ENCODE assay signal across 10 mouse cellular contexts in the genomic region with DNA sequence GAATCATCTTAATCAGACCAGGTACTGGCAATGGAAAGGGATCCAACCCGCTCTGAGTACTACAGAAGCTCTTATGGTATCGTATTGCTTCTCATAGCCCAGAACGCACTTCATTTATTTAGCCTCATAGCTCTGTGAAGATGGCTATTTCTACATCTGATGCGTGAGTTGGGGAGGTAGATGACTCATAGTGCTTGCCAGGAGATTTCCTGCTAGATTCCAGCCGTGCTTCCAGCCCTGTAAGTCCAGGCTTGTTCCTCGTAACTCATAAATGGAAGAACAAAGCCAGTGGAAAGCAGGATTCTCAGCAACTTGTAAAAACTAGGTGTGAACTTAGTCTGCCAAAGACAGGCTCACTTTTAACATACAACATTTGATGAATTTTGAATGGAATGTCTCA.
"Had no signal": no experiment of that assay in that cellular context is flagged by ENCODE, and none has a peak within 500 bp of the region (broad histone marks: within the 10 kb centered on the region; RNA-seq: fewer than 3 reads in every experiment).

No protein-coding gene starts in this region.

- DNase-seq: kidney, adult 8-10 months; kidney, postnatal 36 days; layer of hippocampus, adult 9-11 months; layer of hippocampus, postnatal 36 days; left cerebral cortex, postnatal 4 days; lung, adult 18-20 months; retina, postnatal 1 day; thymus, postnatal 4 days had no signal

- ATAC-seq: intestine, postnatal 0 days; midbrain, embryonic 16.5 days had no signal
